Mouse (Mus musculus): Measurements from ENCODE around the gene Stxbp2. TPM values are rescaled to one million over a fixed set of nuclear protein-coding genes. Genes with fewer than 3 reads are reported as not detected.

Gene Stxbp2
- total RNA-seq, 2 experiments from 2014 or later: 31.2 to 42.2 TPM

- no peak for DNase-seq (ENCODE audit: extremely low spot score in 1 of 2, low spot score in 1 of 2)
These were observed 2.7 kb upstream of the Stxbp2 start for GRCm38 (mm10) chr8:3628014-3628413.

- no peak for DNase-seq (ENCODE audit: extremely low spot score in 1 of 2, low spot score in 1 of 2)
These were observed 722 bp downstream of the Stxbp2 start for GRCm38 (mm10) chr8:3631478-3631875.

DNA sequence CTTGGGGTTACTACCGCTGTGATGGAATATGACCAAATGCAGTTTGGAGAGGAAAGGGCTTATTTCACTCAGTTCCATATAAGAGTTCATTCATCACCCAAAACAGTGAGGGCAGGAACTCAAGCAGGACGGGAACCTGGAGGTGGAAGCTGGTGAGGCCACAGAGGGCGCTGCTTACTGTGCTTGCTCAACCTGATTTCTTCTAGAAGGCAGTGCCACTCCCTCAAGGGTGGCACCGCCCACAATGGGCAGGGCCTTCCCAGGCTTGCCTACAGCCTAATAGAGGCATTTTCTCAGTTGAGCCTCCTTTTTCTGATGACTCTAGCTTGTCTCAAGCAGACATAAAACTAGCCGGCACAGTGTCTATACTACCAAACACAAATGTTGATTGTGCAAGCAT, 15.0 kb downstream of the Stxbp2 start:
- DNase-seq (ENCODE audit: extremely low spot score in 1 of 2, low spot score in 1 of 2): no peak

DNA sequence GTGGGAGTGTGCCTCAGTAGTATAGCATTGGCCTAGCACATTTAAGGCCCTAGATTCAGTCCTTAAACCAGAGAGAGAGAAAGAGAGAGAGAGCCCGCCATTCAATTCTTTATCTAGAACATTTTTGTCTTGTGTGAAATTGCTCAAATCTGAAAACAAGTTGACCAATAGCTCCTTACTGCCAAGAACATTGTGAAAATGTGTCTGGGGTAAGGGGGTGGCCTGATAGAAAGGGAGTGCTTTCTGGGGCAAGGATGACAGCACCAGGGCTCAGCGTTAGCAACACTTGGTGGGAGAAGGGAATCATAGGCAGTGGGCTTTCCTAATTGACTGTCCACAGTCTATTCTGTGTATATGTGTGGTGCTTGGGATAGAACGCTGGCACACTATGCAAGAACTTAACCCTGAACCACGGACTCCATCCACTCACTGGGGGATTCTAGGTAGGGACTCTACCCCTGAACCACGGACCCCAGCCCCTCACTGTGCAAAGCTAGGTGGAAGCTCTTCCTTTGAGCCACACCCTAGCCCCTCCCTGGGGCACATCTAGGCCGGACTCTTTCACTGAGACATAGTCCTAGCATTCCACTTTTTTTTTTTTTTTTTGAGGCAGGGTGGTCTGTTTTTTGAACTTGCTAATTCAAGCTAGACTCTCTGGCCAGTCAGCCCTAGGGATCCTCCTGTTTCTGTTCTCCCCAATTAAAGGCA, 16.2 kb downstream of the Stxbp2 start:
- DNase-seq (ENCODE audit: extremely low spot score in 1 of 2, low spot score in 1 of 2): no peak

DNA sequence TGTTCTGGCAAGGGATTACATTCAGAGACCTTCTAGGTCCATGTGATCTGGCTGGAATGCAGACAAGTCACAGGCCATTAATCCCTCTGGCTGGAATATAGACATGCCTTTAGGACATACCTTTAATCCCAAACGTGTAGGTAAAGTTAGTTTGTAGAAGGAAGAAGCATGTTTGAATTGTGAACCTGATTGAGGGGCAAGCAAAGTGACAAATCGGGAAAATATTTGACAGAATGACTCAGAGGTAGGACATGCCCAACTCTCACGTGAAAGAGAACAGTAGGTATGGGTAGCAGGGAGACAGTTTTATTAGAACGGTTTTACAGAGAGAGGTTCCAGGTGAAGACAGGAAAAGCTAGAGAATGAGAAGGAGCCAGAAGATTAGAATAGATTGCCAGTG, 16.8 kb downstream of the Stxbp2 start:
- no peak for DNase-seq (ENCODE audit: extremely low spot score in 1 of 2, low spot score in 1 of 2)

DNA sequence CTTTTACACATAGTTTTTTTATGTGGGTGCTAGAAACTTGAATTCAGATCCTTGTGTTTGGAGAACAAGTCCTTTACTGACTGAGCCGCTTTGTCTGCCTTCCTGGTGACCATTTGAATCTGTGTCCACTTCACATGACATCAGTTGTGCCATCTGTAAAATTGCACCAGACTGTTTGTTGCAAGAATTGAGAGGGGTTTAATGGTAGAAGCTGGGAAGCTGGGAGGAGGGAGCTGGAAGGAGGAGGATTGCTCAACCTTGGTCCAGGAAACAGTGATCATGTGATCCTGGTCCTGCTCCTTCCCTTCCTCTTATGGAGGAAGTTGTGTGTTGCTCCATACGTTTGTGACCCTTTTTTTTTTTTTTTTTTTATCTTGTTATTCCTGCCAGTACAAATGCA, 17.5 kb downstream of the Stxbp2 start:
- no peak for DNase-seq (ENCODE audit: extremely low spot score in 1 of 2, low spot score in 1 of 2)

DNA sequence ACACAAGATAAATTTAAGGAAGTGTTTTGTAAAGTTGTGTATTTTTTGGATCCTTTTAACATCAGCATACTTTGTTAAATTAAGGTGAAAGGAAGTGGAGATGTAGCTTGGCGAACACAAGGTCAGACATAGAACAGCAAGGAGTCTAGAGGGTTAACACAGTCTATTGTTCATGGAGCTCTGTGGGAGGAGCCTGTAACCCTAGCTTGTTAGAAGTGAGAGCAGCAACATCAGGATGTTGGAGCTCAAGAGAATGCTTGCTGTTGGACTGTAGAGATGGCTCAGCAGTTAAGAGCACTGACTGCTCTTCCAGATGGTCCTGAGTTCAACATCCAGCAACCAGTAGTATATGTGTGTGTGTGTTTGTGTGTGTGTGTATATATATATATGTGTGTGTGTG, 18.2 kb downstream of the Stxbp2 start:
- no peak for DNase-seq (ENCODE audit: extremely low spot score in 1 of 2, low spot score in 1 of 2)

DNA sequence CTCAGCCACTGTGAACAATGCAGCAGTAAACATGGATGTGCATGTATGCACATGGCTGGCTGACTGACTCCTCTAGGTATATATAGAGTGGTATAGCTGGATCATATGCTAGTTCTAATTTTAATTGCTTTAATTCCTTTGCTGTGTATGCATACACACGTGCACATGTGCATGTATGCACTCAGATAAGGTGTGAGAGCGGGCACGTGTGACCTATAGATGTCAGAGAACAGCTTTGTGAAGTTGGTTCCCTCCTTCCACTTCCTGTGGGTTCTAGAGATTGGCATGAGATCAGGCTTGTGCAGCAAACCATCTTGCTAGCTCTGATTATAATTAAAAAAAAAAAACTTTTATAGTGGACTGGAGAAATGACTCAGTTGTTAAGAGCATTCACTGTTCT, 22.1 kb downstream of the Stxbp2 start:
- no peak for DNase-seq (ENCODE audit: extremely low spot score in 1 of 2, low spot score in 1 of 2)

- no peak for DNase-seq (ENCODE audit: extremely low spot score in 1 of 2, low spot score in 1 of 2)
These were observed 24.2 kb downstream of the Stxbp2 start for GRCm38 (mm10) chr8:3654726-3655508.

- DNase-seq (ENCODE audit: extremely low spot score in 1 of 2, low spot score in 1 of 2): no peak
These were observed 24.8 kb downstream of the Stxbp2 start, which contains the start of gene Retn for GRCm38 (mm10) chr8:3655526-3655925. Gene Retn, plus strand, starts transcription at chr8:3655770.

- no peak for DNase-seq (ENCODE audit: extremely low spot score in 1 of 2, low spot score in 1 of 2)
These were observed 26.1 kb downstream of the Stxbp2 start for GRCm38 (mm10) chr8:3656725-3657381.

DNA sequence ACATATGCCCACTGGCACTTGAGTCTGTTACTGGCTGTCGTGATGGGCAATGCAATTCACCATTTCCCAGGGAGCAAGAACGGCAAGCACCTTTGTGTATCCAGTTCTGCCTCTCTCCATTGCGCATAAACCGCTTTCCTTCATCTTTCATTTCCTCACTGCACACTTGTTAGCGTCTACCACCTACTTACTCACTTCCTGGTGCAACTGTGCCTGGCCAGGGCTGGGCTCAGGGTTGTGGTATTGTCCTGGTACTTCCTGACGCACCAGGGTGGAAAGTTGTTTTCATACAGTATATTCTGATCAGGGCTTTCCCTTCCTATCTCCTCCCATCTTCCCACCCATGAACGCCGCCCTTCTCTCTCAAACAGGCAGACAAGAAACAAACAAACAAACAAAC, 30.1 kb downstream of the Stxbp2 start:
- no peak for DNase-seq (ENCODE audit: extremely low spot score in 1 of 2, low spot score in 1 of 2)

- no peak for DNase-seq (ENCODE audit: extremely low spot score in 1 of 2, low spot score in 1 of 2)
These were observed 33.6 kb downstream of the Stxbp2 start for GRCm38 (mm10) chr8:3664405-3664804.

- no peak for DNase-seq (ENCODE audit: extremely low spot score in 1 of 2, low spot score in 1 of 2)
These were observed 34.8 kb downstream of the Stxbp2 start, which contains the start of gene Mcemp1 for GRCm38 (mm10) chr8:3665507-3665906. Gene Mcemp1, plus strand, starts transcription at chr8:3665754.

- no peak for DNase-seq (ENCODE audit: extremely low spot score in 1 of 2, low spot score in 1 of 2)
These were observed 39.6 kb downstream of the Stxbp2 start for GRCm38 (mm10) chr8:3670388-3670787.

GRCm38 (mm10) chr8:3671980-3672491, 41.3 kb downstream of the Stxbp2 start, which contains the start of gene Fcor:
Gene Fcor, minus strand, starts transcription at chr8:3672362.
- peak; percentile 90 to 96 for DNase-seq (ENCODE audit: extremely low spot score in 1 of 2, low spot score in 1 of 2)

DNA sequence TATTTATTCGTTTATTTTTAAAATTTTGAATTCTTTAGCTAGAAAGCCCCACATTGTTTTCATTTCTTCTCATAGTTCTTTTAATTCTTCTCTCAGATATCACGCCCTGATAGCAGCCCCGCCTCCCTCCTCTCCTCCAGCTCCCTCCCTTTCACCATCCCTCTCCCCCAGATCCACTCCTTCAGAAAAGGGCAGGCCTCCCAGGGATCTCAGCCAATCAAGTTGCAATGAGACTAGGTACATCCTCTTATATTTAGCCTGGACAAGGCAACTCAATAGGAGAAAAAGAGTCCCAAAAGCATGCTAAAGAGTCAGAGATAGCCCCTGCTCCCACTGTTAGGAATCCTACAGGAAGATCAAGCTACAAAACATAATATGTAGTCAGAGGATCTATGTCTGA, 43.9 kb downstream of the Stxbp2 start:
- DNase-seq (ENCODE audit: extremely low spot score in 1 of 2, low spot score in 1 of 2): no peak

GRCm38 (mm10) chr8:3676131-3676992, 45.6 kb downstream of the Stxbp2 start, which contains the start of gene Trappc5:
Gene Trappc5, plus strand, starts transcription at chr8:3676299.
- peak; percentile 94 to 97 for DNase-seq (ENCODE audit: extremely low spot score in 1 of 2, low spot score in 1 of 2)

DNA sequence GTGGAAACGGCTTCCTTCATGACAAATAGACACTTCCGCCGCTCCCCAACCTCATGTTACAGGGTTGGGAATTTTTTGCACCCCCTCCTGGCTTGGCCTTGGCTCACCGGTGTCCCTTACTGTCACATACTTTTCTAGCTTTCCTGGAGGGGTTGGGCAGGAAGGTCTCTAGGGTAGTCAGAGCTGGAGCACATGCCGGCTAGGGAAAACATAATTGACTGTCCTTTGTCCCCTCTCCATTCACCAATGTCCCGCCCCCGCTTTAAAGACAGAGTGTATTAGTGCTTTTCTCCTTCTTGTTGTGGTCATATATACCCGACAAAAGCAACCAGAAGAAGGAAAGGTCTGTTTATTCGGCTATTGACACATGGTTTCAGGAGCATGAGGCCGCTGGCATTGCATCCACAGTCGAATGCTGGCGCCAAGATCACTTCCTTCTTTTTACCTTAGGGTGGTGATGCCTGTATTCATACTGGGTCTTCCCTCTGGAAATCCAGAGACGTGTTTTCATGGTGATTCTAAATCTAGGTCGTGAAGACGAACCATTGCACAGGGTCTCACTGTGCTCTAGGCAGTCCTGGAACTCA, 46.3 kb downstream of the Stxbp2 start:
- DNase-seq (ENCODE audit: extremely low spot score in 1 of 2, low spot score in 1 of 2): no peak

GRCm38 (mm10) chr8:3678831-3679230, 48.1 kb downstream of the Stxbp2 start:
- no peak for DNase-seq (ENCODE audit: extremely low spot score in 1 of 2, low spot score in 1 of 2)
